Mouse (Mus musculus) macrophage (primary cell): ENCODE measurements at regions not wholly inside any gene's neighbourhood (a gene's known extent, or its start where the extent isn't known, plus 50 kb on each side); places are given as distances from the start of the nearest gene placed in this dataset.

Experiments used
- H3K27ac ChIP-seq: fragments of 350-480 bp; formaldehyde crosslinking; 2 replicates; pipeline ENCODE4 v1.9.0; 2021
- H3K36me3 ChIP-seq: fragments of 350-480 bp; formaldehyde crosslinking; 2 replicates; pipeline ENCODE4 v1.9.0; 2021; ENCODE audit errors: inconsistent target
- H3K4me3 ChIP-seq: fragments of 350-480 bp; formaldehyde crosslinking; 2 replicates; pipeline ENCODE4 v1.9.0; 2021; ENCODE audit errors: inconsistent target
- H3K79me2 ChIP-seq: fragments of 350-480 bp; formaldehyde crosslinking; 2 replicates; pipeline ENCODE4 v1.9.0; 2021; ENCODE audit errors: inconsistent target
- WGBS: methylation state at CpG from one replicate; pipeline ENCODE4 v1.1.7; 2026; ENCODE audit warnings: inconsistent platforms; ENCODE audit not compliant: missing documents; 5-methylcytosine and 5-hydroxymethylcytosine counted together

DNA sequence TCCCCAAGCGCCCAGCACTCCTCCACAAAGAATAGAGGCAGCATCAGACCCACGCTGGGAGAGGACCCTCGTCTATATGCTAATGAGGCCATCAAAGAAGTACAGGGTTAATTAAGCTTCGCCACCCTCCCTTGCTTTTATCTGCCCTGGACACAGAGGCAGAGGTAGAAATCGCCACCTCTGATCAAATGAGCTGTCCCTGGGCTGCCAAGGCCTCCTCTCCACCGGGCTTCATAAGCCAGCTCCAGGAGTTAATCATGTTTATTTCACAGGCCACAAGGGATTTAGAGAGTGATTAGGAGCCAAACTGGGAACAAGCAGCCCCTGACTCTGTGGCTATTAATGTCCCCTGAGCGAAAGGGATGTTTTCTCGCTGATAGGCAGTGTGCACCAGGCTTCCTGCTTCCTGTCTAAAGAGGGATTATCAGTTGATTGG is 126.5 kb upstream of the Hs6st1 start:
- Histone ChIP-seq H3K79me2 (no peaks in the 10 kb centered on the region), H3K27ac (no peak overlapping the region), H3K36me3 (no peaks in the 10 kb centered on the region), H3K4me3 (no peak overlapping the region)
- 90% methylated on average over 8 of the region's 8 CpGs for WGBS

DNA sequence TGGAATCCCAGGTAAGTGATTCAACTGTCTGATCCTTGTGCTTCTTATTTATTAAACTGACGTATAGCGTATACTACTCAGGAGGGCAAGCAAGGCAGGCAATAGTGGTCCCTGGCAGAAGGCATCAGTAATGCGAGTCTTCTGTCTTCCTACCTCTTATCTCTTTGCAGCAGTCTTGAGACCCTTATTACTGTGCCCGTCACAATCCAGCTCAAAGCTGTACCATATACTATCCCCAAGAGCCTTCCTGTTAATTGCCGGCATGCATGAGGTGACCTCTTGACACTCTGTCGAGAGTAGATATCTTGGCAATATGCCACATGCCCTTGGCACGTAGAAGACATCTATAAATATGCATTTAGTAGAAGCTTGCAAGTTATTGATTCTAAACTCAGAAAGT is 126.0 kb upstream of the Hs6st1 start:
- Histone ChIP-seq H3K36me3 (no peaks in the 10 kb centered on the region), H3K4me3 (no peak overlapping the region), H3K79me2 (no peaks in the 10 kb centered on the region), H3K27ac (no peak overlapping the region)
- 94% methylated on average over 7 of the region's 7 CpGs for WGBS

DNA sequence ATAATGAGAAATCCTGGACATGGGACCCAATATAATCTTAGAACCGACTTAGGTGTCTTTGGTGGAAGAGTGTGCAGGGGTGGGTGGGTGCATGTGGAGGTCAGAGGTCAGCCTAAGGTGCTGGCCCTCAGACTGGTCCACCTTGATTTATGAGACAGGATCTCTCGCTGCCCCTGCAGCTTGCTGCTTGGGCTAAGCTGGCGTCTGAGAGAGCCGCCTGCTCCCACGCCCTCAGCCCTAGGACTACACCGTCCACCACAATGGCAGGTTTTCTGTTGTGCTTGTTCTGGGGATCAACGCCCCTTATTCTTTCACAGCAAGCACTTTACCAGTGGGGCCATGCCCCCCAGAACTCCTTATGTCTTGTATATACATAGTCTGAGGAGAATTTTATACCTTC is 124.4 kb upstream of the Hs6st1 start:
- WGBS: 96% methylated on average over 7 of the region's 7 CpGs
- Histone ChIP-seq H3K79me2 (no peaks in the 10 kb centered on the region), H3K36me3 (no peaks in the 10 kb centered on the region), H3K4me3 (no peak overlapping the region), H3K27ac (no peak overlapping the region)

DNA sequence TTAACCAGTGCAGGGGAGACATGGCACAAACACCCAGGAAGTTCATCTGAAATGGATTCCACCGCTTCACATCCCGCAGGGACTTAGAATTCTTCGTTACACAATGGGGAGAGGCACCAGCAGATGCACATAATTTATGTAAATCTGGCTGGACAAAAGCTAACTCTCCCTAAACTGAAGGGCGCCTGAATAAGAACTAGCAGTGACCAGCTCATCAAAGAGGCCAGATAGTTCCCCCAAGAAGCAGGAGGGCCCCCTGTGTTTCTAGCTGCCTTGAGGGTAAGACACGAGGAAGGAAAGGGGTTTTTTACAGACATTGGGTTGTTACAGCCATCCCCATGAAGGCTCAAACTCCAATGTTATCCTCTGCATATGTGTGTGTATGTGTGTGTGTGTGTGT is 123.8 kb upstream of the Hs6st1 start:
- Histone ChIP-seq H3K4me3 (no peak overlapping the region), H3K36me3 (no peaks in the 10 kb centered on the region), H3K79me2 (no peaks in the 10 kb centered on the region), H3K27ac (no peak overlapping the region)
- WGBS: 93% methylated on average over 5 of the region's 5 CpGs

DNA sequence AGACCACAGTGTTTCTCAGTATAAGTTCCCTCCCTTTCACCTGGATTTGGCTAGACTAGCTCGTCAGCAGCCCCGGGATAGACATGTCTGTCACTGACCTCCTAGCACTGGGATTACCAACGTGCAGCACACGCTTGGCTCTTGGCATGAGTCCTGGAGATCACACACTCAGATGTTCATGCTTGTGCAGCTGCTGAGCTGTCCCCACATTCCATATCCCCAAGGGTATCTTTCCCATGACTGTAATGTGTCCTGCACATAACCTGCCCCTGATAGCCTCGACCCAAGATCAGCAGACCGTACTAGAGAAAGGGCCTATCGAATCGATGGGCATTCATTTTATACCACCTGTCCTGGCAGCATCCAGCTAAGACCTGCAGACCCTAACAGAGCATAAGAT is 123.4 kb upstream of the Hs6st1 start:
- WGBS: 98% methylated on average over 8 of the region's 8 CpGs
- Histone ChIP-seq H3K27ac (no peak overlapping the region), H3K4me3 (no peak overlapping the region), H3K79me2 (no peaks in the 10 kb centered on the region), H3K36me3 (no peaks in the 10 kb centered on the region)

DNA sequence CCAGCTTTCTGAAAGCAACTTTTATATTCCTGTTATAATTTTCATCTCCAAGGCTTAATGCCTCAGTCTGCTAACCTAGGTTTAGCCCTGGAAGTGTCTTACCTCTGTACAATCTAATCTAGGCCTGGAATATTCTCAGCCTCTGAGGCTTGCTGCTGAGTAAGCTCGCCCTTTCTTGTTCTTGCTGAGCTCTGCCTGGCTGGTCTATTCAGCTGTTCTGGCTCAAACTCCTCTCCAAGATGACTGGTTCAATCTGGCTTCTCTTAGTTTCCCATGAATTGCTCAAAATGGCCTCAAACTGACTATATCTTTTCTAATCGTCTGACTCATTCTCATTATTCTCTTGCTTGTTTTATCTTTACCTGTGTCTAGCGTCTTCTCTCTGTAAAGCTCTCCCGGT is 122.6 kb upstream of the Hs6st1 start:
- no peak overlapping the region for H3K4me3 ChIP-seq
- WGBS: 95% methylated on average over 4 of the region's 4 CpGs
- no peaks in the 10 kb centered on the region for H3K36me3 ChIP-seq
- H3K79me2 ChIP-seq: no peaks in the 10 kb centered on the region
- H3K27ac ChIP-seq: no peak overlapping the region

DNA sequence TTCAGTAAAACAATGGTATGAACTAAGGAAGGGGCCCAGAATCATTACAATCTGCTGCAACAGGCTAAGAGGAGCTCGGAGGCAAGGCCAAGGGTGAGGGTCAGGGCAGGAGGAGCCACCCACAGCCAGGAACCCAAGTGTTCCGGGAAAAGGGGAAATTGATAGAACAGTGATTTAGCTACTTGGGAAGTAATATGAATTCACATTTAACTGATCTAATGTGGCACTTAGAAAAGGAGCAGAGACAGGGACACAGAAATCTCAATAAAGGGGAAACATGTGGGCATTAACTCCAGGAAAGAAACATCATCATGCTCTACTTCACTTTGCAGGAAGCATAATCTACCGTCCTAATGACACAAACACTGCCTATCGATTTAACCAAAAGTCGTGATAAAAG is 120.1 kb upstream of the Hs6st1 start:
- no peaks in the 10 kb centered on the region for H3K79me2 ChIP-seq
- no peak overlapping the region for H3K27ac ChIP-seq
- no peak overlapping the region for H3K4me3 ChIP-seq
- no peaks in the 10 kb centered on the region for H3K36me3 ChIP-seq
- WGBS: 79% methylated on average over 5 of the region's 5 CpGs

DNA sequence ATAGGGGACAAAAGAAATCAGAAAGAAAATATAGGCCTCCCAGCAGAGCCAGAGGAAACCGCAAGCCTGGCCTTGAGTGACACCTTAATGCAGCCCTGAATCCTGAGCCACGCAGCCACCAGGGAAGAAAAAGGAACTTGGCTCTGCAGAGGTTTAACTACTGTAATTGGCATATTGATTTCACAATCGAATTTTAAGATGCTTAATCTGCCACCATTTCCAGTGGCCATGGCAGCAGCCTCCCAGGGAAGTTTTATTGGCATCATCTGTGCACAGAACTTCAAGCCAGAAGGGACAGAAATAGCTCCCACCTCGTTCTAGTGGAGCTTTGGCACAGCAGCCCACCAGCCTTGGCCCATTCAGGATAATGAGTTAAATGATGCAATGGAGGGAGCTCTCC is 117.1 kb upstream of the Hs6st1 start:
- Histone ChIP-seq H3K36me3 (no peaks in the 10 kb centered on the region), H3K79me2 (no peaks in the 10 kb centered on the region), H3K27ac (no peak overlapping the region), H3K4me3 (no peak overlapping the region)
- WGBS: 11% methylated on average over 4 of the region's 4 CpGs

DNA sequence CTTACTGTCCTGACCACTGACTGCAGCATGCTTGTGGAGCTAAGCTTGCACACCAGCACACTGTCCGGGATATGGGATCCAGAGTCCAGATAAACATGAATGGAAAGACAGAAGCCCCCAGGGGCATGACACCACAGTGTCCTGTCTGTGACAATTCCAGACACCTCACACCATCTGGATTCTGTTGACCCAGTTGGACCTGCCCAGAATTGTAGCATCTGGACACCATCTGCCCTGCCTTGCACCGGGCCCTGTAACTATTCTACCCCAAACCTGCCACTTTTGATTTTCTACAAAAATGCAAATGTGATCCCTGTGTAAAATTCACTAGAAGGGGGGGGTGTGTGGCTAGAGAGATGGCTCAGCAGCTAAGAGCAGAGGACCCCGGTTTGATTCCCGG is 114.5 kb upstream of the Hs6st1 start:
- no peak overlapping the region for H3K4me3 ChIP-seq
- WGBS: 98% methylated on average over 4 of the region's 4 CpGs
- no peaks in the 10 kb centered on the region for H3K79me2 ChIP-seq
- H3K36me3 ChIP-seq: no peaks in the 10 kb centered on the region
- H3K27ac ChIP-seq: no peak overlapping the region

DNA sequence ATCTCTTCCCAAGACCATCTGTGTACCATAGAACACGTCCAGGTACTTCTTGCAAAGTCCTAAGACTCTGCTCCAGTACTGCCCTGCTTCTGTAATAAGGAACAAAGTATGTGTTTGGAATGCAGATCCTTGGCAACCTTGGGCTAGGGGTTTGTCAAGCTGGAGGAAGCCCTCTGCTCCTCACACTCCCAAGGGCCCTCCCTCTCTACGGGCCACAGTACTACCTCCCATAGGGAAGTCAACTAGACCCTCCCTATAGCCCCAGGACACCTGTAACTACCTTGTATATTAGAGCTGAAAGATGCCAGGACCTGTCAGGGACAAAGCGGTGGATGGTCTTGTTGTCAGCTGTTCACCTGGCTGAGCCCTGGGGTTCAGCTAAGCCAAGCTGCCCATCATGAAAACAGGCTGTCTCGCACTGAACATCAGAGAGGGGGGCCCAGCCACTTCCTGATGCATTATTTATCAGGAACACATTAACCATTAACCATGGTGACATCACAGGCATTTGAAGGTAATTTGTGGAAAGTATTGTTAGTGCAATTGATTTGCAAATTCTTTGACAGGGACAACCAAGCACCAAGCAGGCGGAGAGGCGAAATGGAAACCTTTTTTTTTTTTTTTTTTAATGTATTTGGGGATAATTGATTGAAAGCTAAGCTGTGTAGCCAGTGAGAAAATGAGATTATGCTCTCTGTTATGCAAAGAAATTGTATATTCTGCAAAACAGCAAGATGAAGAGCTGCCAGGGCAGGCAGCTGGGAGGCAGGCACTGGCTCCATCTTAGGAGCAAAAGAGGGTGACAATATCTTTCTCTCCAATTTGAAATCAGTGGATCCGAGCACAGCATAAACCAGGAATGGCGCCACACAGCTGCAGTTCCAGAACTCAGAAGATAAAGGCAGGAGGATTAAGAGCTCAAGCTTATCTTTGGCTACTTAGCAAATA is 110.5 kb upstream of the Hs6st1 start:
- H3K27ac ChIP-seq: no peak overlapping the region
- no peak overlapping the region for H3K4me3 ChIP-seq
- whole genome bisulfite sequencing: 90% methylated on average over 8 of the region's 8 CpGs
- H3K36me3 ChIP-seq: no peaks in the 10 kb centered on the region
- H3K79me2 ChIP-seq: no peaks in the 10 kb centered on the region

DNA sequence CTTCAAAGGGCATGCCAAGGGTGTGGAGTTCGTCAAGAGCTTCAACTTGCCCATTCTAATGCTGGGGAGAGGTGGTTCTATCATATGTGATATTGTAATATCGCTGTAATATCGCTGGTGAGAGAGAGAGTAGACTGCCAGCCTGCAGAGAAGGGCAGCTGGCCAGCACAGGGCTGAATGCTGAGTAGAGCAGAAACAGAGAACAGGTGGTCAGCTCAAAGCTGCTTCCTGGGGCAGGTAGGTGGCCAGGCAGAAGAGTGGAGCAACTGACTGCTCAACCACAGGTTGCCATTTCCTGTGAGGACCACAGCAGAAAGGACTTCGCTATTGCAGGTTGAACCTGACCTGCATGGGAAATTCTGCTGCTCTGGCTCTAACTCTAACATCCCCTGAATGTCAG is 108.5 kb upstream of the Hs6st1 start:
- Histone ChIP-seq H3K4me3 (no peak overlapping the region), H3K36me3 (no peaks in the 10 kb centered on the region), H3K79me2 (no peaks in the 10 kb centered on the region), H3K27ac (no peak overlapping the region)
- WGBS: 81% methylated on average over 4 of the region's 4 CpGs

DNA sequence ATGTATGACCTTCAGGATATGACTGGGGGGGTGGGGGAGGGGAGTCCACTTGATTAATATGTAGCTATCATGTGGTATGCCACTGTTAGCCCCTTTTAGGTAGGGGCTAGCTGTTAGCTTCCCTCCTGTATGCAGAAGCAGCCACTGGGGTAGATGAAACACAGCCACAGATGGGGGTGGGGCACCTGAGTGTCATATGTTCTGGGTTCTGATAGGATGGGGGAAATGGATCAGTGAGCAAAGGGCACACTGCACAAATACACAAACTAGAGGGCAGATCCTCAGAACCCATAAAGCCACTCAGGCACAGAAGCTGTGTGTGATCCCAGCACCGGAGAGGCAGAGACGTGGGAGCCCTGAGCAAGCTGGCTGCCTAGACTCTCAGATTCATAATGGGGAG is 107.4 kb upstream of the Hs6st1 start:
- H3K79me2 ChIP-seq: no peaks in the 10 kb centered on the region
- no peaks in the 10 kb centered on the region for H3K36me3 ChIP-seq
- no peak overlapping the region for H3K4me3 ChIP-seq
- H3K27ac ChIP-seq: no peak overlapping the region
- 100% methylated on average over 2 of the region's 2 CpGs for WGBS

DNA sequence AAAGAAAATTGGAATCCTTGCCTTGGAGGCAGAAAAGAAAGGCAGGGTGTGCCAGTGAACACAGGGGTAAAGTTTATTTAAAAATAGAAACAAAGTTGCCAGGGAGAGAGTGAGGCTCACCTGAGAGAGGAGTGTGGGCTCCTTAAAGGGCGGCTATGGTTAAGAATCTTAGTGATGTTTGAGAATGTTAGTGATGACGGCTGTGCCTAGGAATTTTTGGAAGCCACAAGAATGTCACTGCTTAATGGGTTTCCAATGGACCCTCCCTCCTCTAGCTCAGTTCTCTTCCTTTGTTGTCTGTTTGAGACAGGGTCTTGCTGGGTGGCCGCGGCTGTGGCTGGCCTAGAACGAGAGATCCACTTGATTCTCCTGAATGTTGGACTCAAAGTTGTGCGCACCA is 106.3 kb upstream of the Hs6st1 start:
- Histone ChIP-seq H3K36me3 (no peaks in the 10 kb centered on the region), H3K79me2 (no peaks in the 10 kb centered on the region)
- 83% methylated on average over 6 of the region's 6 CpGs for WGBS

DNA sequence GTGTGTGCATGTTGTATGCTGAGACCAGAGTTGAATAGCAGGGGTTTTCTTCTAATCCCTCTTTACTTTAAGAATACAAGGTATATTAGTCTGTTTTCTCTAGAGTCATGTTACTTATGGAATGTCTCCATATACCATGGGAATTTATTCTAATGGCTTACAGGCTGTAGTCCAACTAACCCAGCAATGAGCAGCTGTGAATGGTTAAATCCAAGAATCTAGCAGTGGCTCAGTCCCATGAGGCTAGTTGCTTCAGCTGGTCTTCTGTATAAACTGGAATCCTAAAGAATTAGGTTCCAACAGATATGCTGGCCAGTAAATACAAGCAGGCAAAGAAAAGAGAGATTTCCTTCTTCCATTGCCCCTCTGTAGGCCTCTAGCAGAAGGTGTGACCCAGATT is 99.7 kb upstream of the Hs6st1 start:
- Histone ChIP-seq H3K36me3 (no peaks in the 10 kb centered on the region), H3K79me2 (no peaks in the 10 kb centered on the region), H3K27ac (no peak overlapping the region), H3K4me3 (no peak overlapping the region)

More for the DNA sequence above, 106.3 kb upstream of the Hs6st1 start:
- no peak overlapping the region for H3K27ac ChIP-seq
- H3K4me3 ChIP-seq: no peak overlapping the region

DNA sequence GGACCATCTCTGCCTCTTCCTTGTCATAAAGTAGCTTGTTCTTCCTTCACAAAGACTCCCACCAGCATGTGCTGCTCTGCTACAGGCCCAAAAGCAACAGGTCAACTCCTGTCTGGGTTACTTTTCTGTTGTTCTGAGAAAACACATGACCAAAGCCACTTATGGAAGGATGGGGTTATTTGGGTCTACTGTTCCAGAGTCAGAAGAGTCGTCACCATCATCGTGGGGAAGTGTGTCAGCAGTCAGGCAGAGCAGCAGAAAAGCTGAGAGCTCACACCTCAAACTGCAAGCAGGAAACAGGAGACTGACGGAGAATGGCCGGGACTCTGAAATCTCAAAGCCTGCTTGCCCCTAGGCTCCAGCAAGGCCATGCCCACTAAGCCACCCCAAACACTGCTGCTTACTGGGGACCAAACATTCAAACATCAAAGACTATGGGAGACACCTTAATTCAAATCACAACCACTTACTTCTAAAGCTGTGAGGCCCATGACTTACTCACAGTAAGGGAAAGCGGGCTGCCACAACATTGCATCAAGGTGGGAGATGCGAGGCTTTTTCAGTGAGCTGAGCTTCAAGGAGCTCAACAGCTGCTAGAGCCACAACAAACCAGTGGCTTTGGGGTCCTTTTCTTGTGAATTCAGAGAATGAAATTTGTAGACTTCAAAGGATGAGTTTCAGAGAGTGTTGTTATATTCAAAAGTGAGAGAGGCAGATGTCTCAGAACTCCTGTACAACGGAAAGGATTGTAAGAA is 96.6 kb upstream of the Hs6st1 start:
- H3K27ac ChIP-seq: no peak overlapping the region
- H3K79me2 ChIP-seq: no peaks in the 10 kb centered on the region
- WGBS: 73% methylated on average over 7 of the region's 7 CpGs
- H3K4me3 ChIP-seq: no peak overlapping the region
- H3K36me3 ChIP-seq: no peaks in the 10 kb centered on the region
